Mouse (Mus musculus): ENCODE results near the gene Alox5.

DNA sequence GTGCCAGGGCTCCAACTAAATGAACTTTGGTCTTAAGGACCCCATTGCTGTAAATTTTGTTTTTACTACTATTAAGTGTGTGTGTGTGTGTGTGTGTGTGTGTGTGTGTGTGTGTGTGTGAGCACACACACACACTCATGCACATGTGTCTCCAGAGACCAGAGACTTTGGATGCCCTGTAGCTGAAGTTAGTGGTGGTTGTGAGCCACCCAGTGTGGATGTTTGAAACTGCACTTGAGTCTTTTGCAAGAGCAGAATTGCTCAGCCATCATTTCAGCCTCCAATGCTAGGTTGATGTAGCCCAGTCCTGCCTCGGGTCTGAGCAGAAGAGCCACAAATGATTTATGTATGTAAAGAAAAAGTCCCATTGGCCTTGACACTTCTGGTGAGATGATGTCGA is 37.3 kb downstream of the Alox5 start:
- TF ChIP-seq CTCF (conservative IDR thresholded peaks at IDR 0.05 in 1 of 2, IDR thresholded peaks at IDR 0.05 in 1 of 2; ENCODE audit: low read depth in 2 of 2, low read length in 2 of 2) (peak in 1 of 2 experiments; percentile 68; a peak in 2 of 4 replicates), ZMIZ1 (IDR thresholded peaks at IDR 0.05; ENCODE audit: low read depth, low read length) (no peak), POLR2A (IDR thresholded peaks at IDR 0.05; ENCODE audit: low read depth, low read length) (no peak), USF2 (conservative IDR thresholded peaks at IDR 0.05; ENCODE audit: low read depth, low read length) (no peak), KAT2A (IDR thresholded peaks at IDR 0.05; ENCODE audit: insufficient replicate concordance, low read length) (no peak), EP300 (IDR thresholded peaks at IDR 0.05; ENCODE audit: low read length) (no peak), USF1 (IDR thresholded peaks at IDR 0.05; ENCODE audit: low read depth, low read length) (no peak), RAD21 (IDR thresholded peaks at IDR 0.05; ENCODE audit: low read depth, low read length) (peak; percentile 68), E2F4 (IDR thresholded peaks at IDR 0.05; ENCODE audit: insufficient replicate concordance, low read depth, low read length) (no peak), NELFE (IDR thresholded peaks at IDR 0.05; ENCODE audit: low read depth, low read length) (no peak), ETS1 (conservative IDR thresholded peaks at IDR 0.05; ENCODE audit: low read depth, low read length) (no peak), CHD2 (IDR thresholded peaks at IDR 0.05; ENCODE audit: low read length) (no peak)

Data from CH12.LX (cell line).